Mouse (Mus musculus): Measurements from ENCODE around the gene U2af1.

- TF ChIP-seq EP300 (IDR thresholded peaks at IDR 0.05; ENCODE audit: low read depth) (no peak), CTCF (IDR thresholded peaks at IDR 0.05; ENCODE audit: low read depth) (no peak)
Observed at GRCm38 (mm10) chr17:31609895-31610294, 48.8 kb downstream of the U2af1 start.

All from liver, postnatal 0 days (tissue).